Mouse (Mus musculus) cortical plate, adult 2 months (tissue): Measurements from ENCODE around the gene Casc4.

Experiments used
- CTCF ChIP-seq: fragments of 200-500 bp; IDR thresholded peaks from 2 replicates; pipeline ENCODE4 v1.5.1; 2011; ENCODE audit warnings: mild to moderate bottlenecking, control low read depth, low read length; ENCODE audit not compliant: insufficient read depth; ENCODE audit errors: extremely low read depth
- POLR2A ChIP-seq: fragments of 200-500 bp; IDR thresholded peaks from 2 replicates; pipeline ENCODE4 v1.6.1; 2011; ENCODE audit warnings: mild to moderate bottlenecking, low read length, control low read depth; ENCODE audit not compliant: insufficient read depth; ENCODE audit errors: extremely low read depth

GRCm38 (mm10) chr2:121895261-121895660 lies 28.5 kb downstream of the Casc4 start:
- TF ChIP-seq POLR2A (no peak), CTCF (no peak)
